Mouse (Mus musculus): Measurements from ENCODE around the gene Rhebl1. TPM values are rescaled to one million over a fixed set of nuclear protein-coding genes. Genes with fewer than 3 reads are reported as not detected.

Gene Rhebl1
- total RNA-seq, 2 experiments from 2014 or later = 8.2 to 11.6 TPM

GRCm38 (mm10) chr15:98835291-98835690, 59.0 kb downstream of the Rhebl1 start:
- no peak for DNase-seq (ENCODE audit: low spot score in 2 of 2)
- intact Hi-C loops (cut with DNase I) = no loop called here

- no peak for DNase-seq (ENCODE audit: low spot score in 2 of 2)
- intact Hi-C loops (cut with DNase I) = loop anchor here (5.0 kb wide), 1 partner anchor 33 kb away; no protein-coding TSS in a partner anchor
These were observed 60.3 kb downstream of the Rhebl1 start for GRCm38 (mm10) chr15:98834059-98834458.

- DNase-seq (ENCODE audit: low spot score in 2 of 2) = no peak
- intact Hi-C loops (cut with DNase I) = loop anchor here (5.0 kb wide), 1 partner anchor 34 kb away; no protein-coding TSS in a partner anchor
These were observed 61.1 kb downstream of the Rhebl1 start for GRCm38 (mm10) chr15:98833281-98833680.

GRCm38 (mm10) chr15:98832161-98833058, 61.9 kb downstream of the Rhebl1 start:
- no peak for DNase-seq (ENCODE audit: low spot score in 2 of 2)
- intact Hi-C loops (cut with DNase I) = loop anchor here (5.0 kb wide), 1 partner anchor 35 kb away; no protein-coding TSS in a partner anchor

- intact Hi-C loops (cut with DNase I) = loop anchor here (5.0 kb wide), 1 partner anchor 36 kb away; no protein-coding TSS in a partner anchor
- DNase-seq (ENCODE audit: low spot score in 2 of 2) = no peak
These were observed 62.7 kb downstream of the Rhebl1 start for GRCm38 (mm10) chr15:98831684-98832035.

GRCm38 (mm10) chr15:98830736-98831683, 63.3 kb downstream of the Rhebl1 start, which contains the start of gene Prkag1:
Gene Prkag1, minus strand, starts transcription at chr15:98831521.
- peak; percentile 93 to 97 for DNase-seq (ENCODE audit: low spot score in 2 of 2)
- intact Hi-C loops (cut with DNase I) = loop anchor here (1.0 to 5.0 kb wide), 2 partner anchors 26 to 36 kb away; no protein-coding TSS in a partner anchor

Other genes starting within 250 kb of the Rhebl1 start
- 10 to 100 TPM; 69.4 to 75.8 TPM for gene Ddx23, start 231.6 kb downstream of the Rhebl1 start, total RNA-seq (2021)
- 10 to 100 TPM; 31.8 to 36.8 TPM for gene Rnd1, start 217.1 kb downstream of the Rhebl1 start, total RNA-seq (2021)
- gene Ccdc65, start 186.3 kb downstream of the Rhebl1 start, total RNA-seq (2021) = 10 to 100 TPM in 1 of 2 experiments, 1 to 10 TPM in 1; 9.8 to 11.4 TPM
- gene Fkbp11, start 166.3 kb downstream of the Rhebl1 start, total RNA-seq (2021) = 1 to 10 TPM; 1.4 to 2.3 TPM
- 100 to 1,000 TPM; 767 to 776 TPM for gene Arf3, start 131.3 kb downstream of the Rhebl1 start, total RNA-seq (2021)
- gene Wnt10b, start 116.4 kb downstream of the Rhebl1 start, total RNA-seq (2021) = under 1 TPM; 0.37 to 0.62 TPM
- not detected for gene Wnt1, start 104.7 kb downstream of the Rhebl1 start, total RNA-seq (2021)
- gene Ddn, start 85.0 kb downstream of the Rhebl1 start, total RNA-seq (2021) = 100 to 1,000 TPM; 829 to 842 TPM
- 10 to 100 TPM; 44.1 to 55.6 TPM for gene Prkag1, start 63.0 kb downstream of the Rhebl1 start, total RNA-seq (2021)
- 10 to 100 TPM; 78.0 to 80.2 TPM for gene Kmt2d, start 23.3 kb downstream of the Rhebl1 start, total RNA-seq (2021)
- under 1 TPM; 0.37 to 0.41 TPM for gene Dhh, start 4.0 kb upstream of the Rhebl1 start, total RNA-seq (2021)
- gene Lmbr1l, start 23.7 kb upstream of the Rhebl1 start, total RNA-seq (2021) = 10 to 100 TPM; 13.8 to 18.4 TPM
- gene Tuba1b, start 40.0 kb upstream of the Rhebl1 start, total RNA-seq (2021) = 100 to 1,000 TPM; 541 to 580 TPM
- gene Gm49450, start 59.0 kb upstream of the Rhebl1 start, total RNA-seq (2021) = not detected
- gene Tuba1a, start 59.2 kb upstream of the Rhebl1 start, total RNA-seq (2021) = 1,000 to 10,000 TPM; 1,095 to 1,137 TPM
- gene Tuba1c, start 135.4 kb upstream of the Rhebl1 start, total RNA-seq (2021) = 10 to 100 TPM; 71.0 to 80.5 TPM
- 1 to 10 TPM; 1.4 to 1.6 TPM for gene Prph, start 160.6 kb upstream of the Rhebl1 start, total RNA-seq (2021)
- under 1 TPM; 0.69 TPM for gene Troap, start 180.0 kb upstream of the Rhebl1 start, total RNA-seq (2021)
- gene C1ql4, start 193.3 kb upstream of the Rhebl1 start, total RNA-seq (2021) = not detected
- gene Dnajc22, start 198.6 kb upstream of the Rhebl1 start, total RNA-seq (2021) = under 1 TPM in 1 of 2 experiments, not detected in 1; 0.30 TPM
- gene Spats2, start 231.4 kb upstream of the Rhebl1 start, total RNA-seq (2021) = 10 to 100 TPM; 36.2 to 37.0 TPM

Measured in left cerebral cortex, postnatal 25 days (tissue).